Comparison of ENCODE assay signal across 10 mouse cellular contexts in genomic region chr3:89867651-89868050, GRCm38 (mm10). TPM values are rescaled to one million over a fixed set of nuclear protein-coding genes. Genes with fewer than 3 reads are reported as not detected.
A peak's percentile ranks its signal among the peaks of the same experiment; 100 is the strongest.
DNase-seq lines count a peak whose midpoint lies in the region; ATAC-seq and TF ChIP-seq lines count a peak whose summit lies in the region.
"Had no signal": no experiment of that assay in that cellular context is flagged by ENCODE, and none has a peak within 500 bp of the region (broad histone marks: within the 10 kb centered on the region; RNA-seq: fewer than 3 reads in every experiment).

No protein-coding gene starts in this region.

- DNase-seq in embryo, embryonic 10 days (ENCODE audit: low spot score): peak; percentile 28
- no peak for DNase-seq in embryo, embryonic 9.5 days (ENCODE audit: extremely low spot score)
- DNase-seq in lung, embryonic 14.5 days: peak; percentile 61
- no peak for DNase-seq in lung, postnatal 36 days
- no peak for DNase-seq in heart, adult 8-10 months (ENCODE audit: low spot score)
- no peak for DNase-seq in heart, postnatal 10 days
- DNase-seq: heart, adult 18-20 months had no signal

- no peaks in the 10 kb centered on the region for H3K9me3 ChIP-seq in lung, embryonic 14.5 days (ENCODE audit: low read depth, low read length)
- no peaks in the 10 kb centered on the region for H3K9me3 ChIP-seq in forebrain, embryonic 15.5 days
- no peaks in the 10 kb centered on the region for H3K9me3 ChIP-seq in neural tube, embryonic 15.5 days (replicated peaks)
- H3K9me3 ChIP-seq: lung, embryonic 15.5 days had no signal

- 49% methylated on average over 4 of the region's 4 CpGs for WGBS in lung, embryonic 14.5 days
- 43% methylated on average over 3 of the region's 4 CpGs for WGBS in forebrain, embryonic 15.5 days
- 44% methylated on average over 4 of the region's 4 CpGs for WGBS in neural tube, embryonic 15.5 days

- H3K4me2 ChIP-seq in lung, embryonic 14.5 days: no peak overlapping the region
- no peak overlapping the region for H3K4me2 ChIP-seq in forebrain, embryonic 15.5 days (replicated peaks)
- H3K4me2 ChIP-seq in neural tube, embryonic 15.5 days: no peak overlapping the region

- no peaks in the 10 kb centered on the region for H3K36me3 ChIP-seq in lung, embryonic 14.5 days (ENCODE audit: insufficient read depth)
- no peaks in the 10 kb centered on the region for H3K36me3 ChIP-seq in forebrain, embryonic 15.5 days
- H3K36me3 ChIP-seq in neural tube, embryonic 15.5 days: no peaks in the 10 kb centered on the region
- H3K36me3 ChIP-seq: lung, embryonic 15.5 days had no signal

- no peak for TF ChIP-seq CTCF in lung, embryonic 14.5 days (IDR thresholded peaks at IDR 0.05; ENCODE audit: low read depth)

- H3K27ac ChIP-seq in lung, embryonic 14.5 days (ENCODE audit: low read depth): no peak overlapping the region
- H3K27ac ChIP-seq in forebrain, embryonic 15.5 days (replicated peaks): peak overlapping the region; percentile 79
- 0 out of 2 replicates have a peak overlapping the region, but pooled peaks have one; percentile 49 for H3K27ac ChIP-seq in neural tube, embryonic 15.5 days (replicated peaks)

- no peak overlapping the region for H3K4me3 ChIP-seq in lung, embryonic 14.5 days (ENCODE audit: low read depth, low read length)
- no peak overlapping the region for H3K4me3 ChIP-seq in forebrain, embryonic 15.5 days
- no peak overlapping the region for H3K4me3 ChIP-seq in neural tube, embryonic 15.5 days (replicated peaks)
- H3K4me3 ChIP-seq: lung, embryonic 15.5 days had no signal

- intact Hi-C loops in heart, postnatal 10 days (cut with DNase I): no loop called here

- H3K4me1 ChIP-seq in lung, embryonic 14.5 days (ENCODE audit: insufficient read depth): peaks cover 7% of the 10 kb centered on the region; the same call in 1 of the 2 replicates
- peaks cover 32% of the 10 kb centered on the region for H3K4me1 ChIP-seq in forebrain, embryonic 15.5 days
- peaks cover 20% of the 10 kb centered on the region for H3K4me1 ChIP-seq in neural tube, embryonic 15.5 days

- ATAC-seq in lung, embryonic 14.5 days (ENCODE audit: insufficient read depth): no peak
- ATAC-seq in forebrain, embryonic 15.5 days (replicated peaks): peak; percentile 91
- peak; percentile 88 for ATAC-seq in neural tube, embryonic 15.5 days (ENCODE audit: low FRiP score)

- H3K27me3 ChIP-seq in lung, embryonic 14.5 days (ENCODE audit: insufficient read depth, low read length): no peaks in the 10 kb centered on the region
- H3K27me3 ChIP-seq in forebrain, embryonic 15.5 days: no peaks in the 10 kb centered on the region
- H3K27me3 ChIP-seq in neural tube, embryonic 15.5 days (replicated peaks): no peaks in the 10 kb centered on the region
- H3K27me3 ChIP-seq: lung, embryonic 15.5 days had no signal

- no peak overlapping the region for H3K9ac ChIP-seq in lung, embryonic 14.5 days
- H3K9ac ChIP-seq in forebrain, embryonic 15.5 days (replicated peaks): no peak overlapping the region
- no peak overlapping the region for H3K9ac ChIP-seq in neural tube, embryonic 15.5 days (replicated peaks)
- H3K9ac ChIP-seq: lung, embryonic 15.5 days had no signal

RNA-seq across cellular contexts. Expression of gene She, which starts 36.5 kb away (rescaled TPM):
- polyA plus RNA-seq in lung, embryonic 14.5 days (2014; fragmentation: Nextera tagmentation; extraction: Ambion mirVana): 11.7 and 12.1 TPM in 2 replicates
- 1.1 and 1.3 TPM in 2 replicates for polyA plus RNA-seq in forebrain, embryonic 15.5 days (2015; fragmentation: Nextera tagmentation; extraction: Ambion mirVana)
- polyA plus RNA-seq in neural tube, embryonic 15.5 days (2015; fragmentation: Nextera tagmentation; extraction: Ambion mirVana): 1.4 and 2.0 TPM in 2 replicates
- total RNA-seq in heart, adult 8-10 months (2022): 10 to 100 TPM in 3 of 4 experiments, 1 to 10 TPM in 1; 8.5 to 14.1 (median 12.4) TPM
- 10 to 100 TPM; 24.8 to 25.3 TPM for total RNA-seq in heart, postnatal 10 days (2021)

RNA-seq across cellular contexts. Expression of gene Il6ra, which starts 45.3 kb away (rescaled TPM):
- polyA plus RNA-seq in lung, embryonic 14.5 days (2014; fragmentation: Nextera tagmentation; extraction: Ambion mirVana): 1.4 and 1.7 TPM in 2 replicates
- 0.73 and 0.82 TPM in 2 replicates for polyA plus RNA-seq in forebrain, embryonic 15.5 days (2015; fragmentation: Nextera tagmentation; extraction: Ambion mirVana)
- polyA plus RNA-seq in neural tube, embryonic 15.5 days (2015; fragmentation: Nextera tagmentation; extraction: Ambion mirVana): 1.2 and 1.5 TPM in 2 replicates
- 1 to 10 TPM; 2.8 to 4.3 (median 3.1) TPM for total RNA-seq in heart, adult 8-10 months (2022)
- total RNA-seq in heart, postnatal 10 days (2021): 1 to 10 TPM; 3.9 to 4.0 TPM

Comparison
In these comparisons a context has a peak if more than half of its experiments do, and no peak if none do; other contexts are left out.
1. DNase-seq: peak in embryo, embryonic 10 days (single experiment) and lung, embryonic 14.5 days (single experiment); none in embryo, embryonic 9.5 days (single experiment), lung, postnatal 36 days (single experiment), heart, adult 8-10 months (single experiment) and heart, postnatal 10 days (0 of 2).